Mouse (Mus musculus) MEL (cell line): ENCODE results near the gene Rims1. TPM values are rescaled to one million over a fixed set of nuclear protein-coding genes. Genes with fewer than 3 reads are reported as not detected.
A peak's percentile ranks its signal among the peaks of the same experiment; 100 is the strongest.

ENCODE experiments used
- DNase-seq: peaks from one replicate; pipeline ENCODE4 v3.0.0; 2011; ENCODE audit warnings: low read depth, low spot score
- H3K27ac ChIP-seq: 2 replicates; pipeline ENCODE4 v1.5.1; 2012; ENCODE audit warnings: low read depth, mild to moderate bottlenecking, control low read depth, low read length, moderate library complexity; ENCODE audit not compliant: control insufficient read depth
- H3K27me3 ChIP-seq, 2 experiments: fragments of 150-350 bp in 1 of 2; sonication (generic) in 1 of 2; 2 replicates each; pipeline ENCODE4 v1.6.1; 2012; ENCODE audit warnings: low read length in 2 of 2, mild to moderate bottlenecking in 2 of 2, improper control_type of control experiment in 1 of 2, moderate library complexity in 1 of 2; ENCODE audit not compliant: insufficient read depth in 2 of 2, control insufficient read depth in 1 of 2
- H3K36me3 ChIP-seq, 2 experiments: 2 replicates each; pipeline ENCODE4 v1.6.1; 2012 to 2014; ENCODE audit warnings: low read length in 2 of 2, improper control_type of control experiment in 1 of 2, inconsistent platforms in 1 of 2, mild to moderate bottlenecking in 1 of 2; ENCODE audit not compliant: insufficient read depth in 2 of 2, control insufficient read depth in 1 of 2
- H3K4me1 ChIP-seq, 2 experiments: fragments of 150-350 bp in 1 of 2; sonication (generic) in 1 of 2; 2 replicates each; pipeline ENCODE4 v1.6.1; 2012; ENCODE audit warnings: low read length in 2 of 2, improper control_type of control experiment in 1 of 2, mild to moderate bottlenecking in 1 of 2; ENCODE audit not compliant: insufficient read depth in 2 of 2, control insufficient read depth in 1 of 2
- H3K4me3 ChIP-seq, 2 experiments: fragments of 150-350 bp in 1 of 2; sonication (generic) in 1 of 2; 2 replicates each; pipeline ENCODE4 v1.5.1; 2012; ENCODE audit warnings: low read depth in 2 of 2, low read length in 2 of 2, mild to moderate bottlenecking in 2 of 2, moderate library complexity in 2 of 2, control low read depth in 1 of 2, improper control_type of control experiment in 1 of 2; ENCODE audit not compliant: control insufficient read depth in 1 of 2, insufficient read depth in 1 of 2
- H3K79me2 ChIP-seq: 2 replicates; pipeline ENCODE4 v1.6.1; 2012; ENCODE audit warnings: mild to moderate bottlenecking, low read length, moderate library complexity; ENCODE audit not compliant: control insufficient read depth, poor library complexity, insufficient read depth
- H3K9ac ChIP-seq: 2 replicates; pipeline ENCODE4 v1.6.1; 2012; ENCODE audit warnings: low read depth, mild to moderate bottlenecking, control low read depth, low read length, moderate library complexity; ENCODE audit not compliant: control insufficient read depth, poor library complexity, severe bottlenecking
- H3K9me3 ChIP-seq: fragments of 150-350 bp; sonication (generic); replicated peaks from 2 replicates; pipeline ENCODE4 v1.6.1; 2012; ENCODE audit warnings: mild to moderate bottlenecking, low read length, improper control_type of control experiment, moderate library complexity; ENCODE audit not compliant: insufficient read depth
- BHLHE40 ChIP-seq: IDR thresholded peaks from 2 replicates; pipeline ENCODE4 v1.6.1; 2012; ENCODE audit warnings: low read depth, mild to moderate bottlenecking, inconsistent platforms, low read length, improper control_type of control experiment, borderline replicate concordance
- CHD1 ChIP-seq: IDR thresholded peaks from 2 replicates; pipeline ENCODE4 v1.6.1; 2012; ENCODE audit warnings: low read depth, mild to moderate bottlenecking, inconsistent platforms, low read length, improper control_type of control experiment
- CTCF ChIP-seq, 3 experiments: IDR thresholded peaks in 2 of 3; conservative IDR thresholded peaks in 1 of 3; 2 replicates each; pipeline ENCODE4 v1.5.1; 2011 to 2012; ENCODE audit warnings: low read length in 3 of 3, low read depth in 2 of 3, mild to moderate bottlenecking in 2 of 3, improper control_type of control experiment in 1 of 3, inconsistent platforms in 1 of 3, mixed read lengths in 1 of 3, moderate library complexity in 1 of 3; ENCODE audit not compliant: control insufficient read depth in 1 of 3, insufficient read depth in 1 of 3, poor library complexity in 1 of 3, severe bottlenecking in 1 of 3
- ELF1 ChIP-seq: IDR thresholded peaks from 2 replicates; pipeline ENCODE4 v1.6.1; 2014; ENCODE audit warnings: low read depth, mild to moderate bottlenecking, inconsistent platforms, low read length, improper control_type of control experiment, moderate library complexity
- JUND ChIP-seq: IDR thresholded peaks from 2 replicates; pipeline ENCODE4 v1.6.1; 2011; ENCODE audit warnings: low read depth, mild to moderate bottlenecking, improper control_type of control experiment, low read length
- MEF2A ChIP-seq: IDR thresholded peaks from 2 replicates; pipeline ENCODE4 v1.6.1; 2014; ENCODE audit warnings: low read depth, mild to moderate bottlenecking, inconsistent platforms, low read length, improper control_type of control experiment; ENCODE audit not compliant: poor library complexity, insufficient replicate concordance, severe bottlenecking; ENCODE audit errors: extremely low read depth
- MXI1 ChIP-seq: IDR thresholded peaks from 2 replicates; pipeline ENCODE4 v1.6.1; 2011; ENCODE audit warnings: mild to moderate bottlenecking, low read depth, low read length, improper control_type of control experiment
- MYB ChIP-seq: IDR thresholded peaks from 2 replicates; pipeline ENCODE4 v1.6.1; 2011; ENCODE audit warnings: mild to moderate bottlenecking, low read depth, low read length, improper control_type of control experiment
- MYC ChIP-seq: IDR thresholded peaks from 2 replicates; pipeline ENCODE4 v1.6.1; 2011; ENCODE audit warnings: low read depth, mild to moderate bottlenecking, low read length, improper control_type of control experiment, moderate library complexity
- NRF1 ChIP-seq: IDR thresholded peaks from 2 replicates; pipeline ENCODE4 v1.6.1; 2014; ENCODE audit warnings: low read depth, mild to moderate bottlenecking, inconsistent platforms, low read length, improper control_type of control experiment, moderate library complexity; ENCODE audit not compliant: poor library complexity, insufficient read depth, severe bottlenecking
- POLR2AphosphoS5 ChIP-seq: IDR thresholded peaks from 2 replicates; pipeline ENCODE4 v1.6.1; 2012; ENCODE audit warnings: low read depth, borderline replicate concordance, mild to moderate bottlenecking, inconsistent platforms, low read length, moderate library complexity, mixed read lengths
- RAD21 ChIP-seq: IDR thresholded peaks from 2 replicates; pipeline ENCODE4 v1.6.1; 2011; ENCODE audit warnings: mild to moderate bottlenecking, low read depth, low read length, improper control_type of control experiment
- SMC3 ChIP-seq: IDR thresholded peaks from 2 replicates; pipeline ENCODE4 v1.6.1; 2011; ENCODE audit warnings: low read depth, low read length, improper control_type of control experiment
- TCF12 ChIP-seq: IDR thresholded peaks from 2 replicates; pipeline ENCODE4 v1.6.1; 2014; ENCODE audit warnings: low read depth, mild to moderate bottlenecking, inconsistent platforms, low read length, improper control_type of control experiment, moderate library complexity
- USF2 ChIP-seq, 2 experiments: IDR thresholded peaks; 2 replicates each; pipeline ENCODE4 v1.6.1; 2011 to 2012; ENCODE audit warnings: improper control_type of control experiment in 2 of 2, low read length in 2 of 2, borderline replicate concordance in 1 of 2, inconsistent platforms in 1 of 2, low read depth in 1 of 2, mild to moderate bottlenecking in 1 of 2; ENCODE audit not compliant: insufficient read depth in 1 of 2
- ZC3H11A ChIP-seq: IDR thresholded peaks from 2 replicates; pipeline ENCODE4 v1.6.1; 2012; ENCODE audit warnings: low read depth, mild to moderate bottlenecking, inconsistent platforms, low read length, improper control_type of control experiment
- ZNF384 ChIP-seq: IDR thresholded peaks from 2 replicates; pipeline ENCODE4 v1.6.1; 2012; ENCODE audit warnings: low read depth, mild to moderate bottlenecking, inconsistent platforms, low read length, improper control_type of control experiment
- polyA plus RNA-seq, 2 experiments: library from polyadenylated mRNA; stranded (reverse) in 1 of 2; unstranded in 1 of 2; fragments of >175 nt in 1 of 2; fragments of >200 nt in 1 of 2; gene quantifications; 2 replicates each; pipeline versions ENCODE4 v1.2.1 to v1.2.4; 2012; ENCODE audit warnings: low replicate concordance in 2 of 2, low read depth in 1 of 2; ENCODE audit not compliant: insufficient read length in 2 of 2, insufficient read depth in 1 of 2, missing spikeins in 1 of 2
- total RNA-seq: library from RNA; depleted of rRNA; stranded (reverse); fragments of 300-350 nt; gene quantifications from 2 replicates; pipeline ENCODE4 v1.2.3, GENCODE M21; 2012

Rims1 gene
- total and polyA plus RNA-seq, 3 experiments: 0.31 TPM; not detected in 2

DNA sequence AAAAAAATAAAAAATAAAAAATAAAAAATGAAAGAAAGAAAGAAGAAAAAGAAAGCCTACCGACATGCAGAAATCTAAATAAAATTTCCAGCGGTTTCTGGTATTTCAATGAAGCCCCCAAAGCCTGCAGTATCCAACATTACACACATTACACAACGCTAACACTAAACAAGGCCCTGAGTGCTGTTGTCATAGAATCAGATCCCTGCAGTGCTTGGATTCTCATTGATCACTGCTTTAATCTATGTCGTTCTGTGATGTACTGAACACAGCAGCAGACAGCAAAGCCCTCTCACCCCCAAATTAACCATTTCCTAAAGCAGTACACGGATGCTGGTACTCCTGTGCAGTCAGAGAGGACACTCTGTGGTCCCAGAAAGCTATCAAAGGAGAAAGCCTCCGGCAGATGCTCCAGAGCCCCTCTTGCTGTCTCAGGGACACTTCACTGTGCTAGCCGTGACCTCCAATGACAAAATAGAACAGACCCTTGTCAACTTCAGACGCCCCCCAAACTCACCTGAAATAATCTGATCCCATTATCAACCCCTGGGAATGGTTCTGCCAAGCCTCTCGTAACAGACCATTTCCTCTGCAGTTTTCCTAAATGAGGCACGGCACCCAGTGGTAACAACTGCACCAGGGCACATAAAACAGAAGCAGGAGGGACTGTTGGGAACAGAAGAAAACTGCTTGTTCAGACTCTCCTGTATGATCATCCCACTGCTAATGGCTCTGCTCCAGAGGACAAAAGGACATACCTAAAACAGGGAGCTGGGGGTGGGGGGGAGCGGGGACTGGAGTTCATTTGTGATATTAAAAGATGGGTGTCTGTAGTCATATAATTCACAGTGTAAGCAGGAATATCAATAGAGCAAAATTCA is 296.8 kb downstream of the Rims1 start (continued):
- no peak for TF ChIP-seq ZNF384

DNA sequence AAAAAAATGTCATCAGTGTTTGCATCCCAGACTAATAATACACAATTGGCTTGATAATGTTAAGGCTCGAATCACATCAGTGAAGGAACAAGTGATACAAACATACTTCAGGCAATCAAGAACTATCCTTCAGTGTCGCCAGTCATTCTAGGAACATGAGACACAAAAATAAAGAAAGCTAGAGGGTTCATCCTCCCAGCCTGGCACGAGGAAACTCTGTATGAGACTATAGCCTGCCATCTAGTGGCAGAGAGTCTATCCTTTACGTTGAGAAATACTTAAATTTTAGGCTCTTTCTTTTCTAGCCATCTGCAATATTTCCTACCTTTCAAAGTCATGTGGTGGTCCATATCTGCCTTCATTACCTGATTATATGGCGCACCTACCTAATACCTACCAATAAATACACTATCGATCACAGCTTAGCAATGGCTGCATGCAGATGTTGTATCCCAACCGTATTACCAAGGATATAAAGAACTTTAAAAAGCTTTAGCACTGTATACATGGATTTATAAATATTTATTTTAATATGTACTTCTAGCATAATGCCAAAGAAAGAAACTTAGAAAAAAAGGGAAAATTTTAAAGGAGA is 318.4 kb downstream of the Rims1 start:
- H3K9me3 ChIP-seq: no peaks in the 10 kb centered on the region
- no peak overlapping the region for H3K4me3 ChIP-seq
- H3K36me3 ChIP-seq: no peaks in the 10 kb centered on the region
- TF ChIP-seq CTCF (IDR thresholded peaks at IDR 0.05 in 2 of 3, conservative IDR thresholded peaks at IDR 0.05 in 1 of 3; ENCODE audit: control insufficient read depth in 1 of 3, insufficient read depth in 1 of 3, low read depth in 2 of 3, low read length in 3 of 3, poor library complexity in 1 of 3, severe bottlenecking in 1 of 3) (peak in 2 of 3 experiments; percentile 13 to 41; a peak in 3 of 6 replicates), USF2 (IDR thresholded peaks at IDR 0.05; ENCODE audit: borderline replicate concordance in 1 of 2, insufficient read depth in 1 of 2, low read depth in 1 of 2, low read length in 2 of 2) (no peak), SMC3 (peak; percentile 29; the same call in 1 of the 2 replicates), RAD21 (peak; percentile 27), ZC3H11A (0 out of 2 replicates have a peak, but pooled peaks have one; percentile 12)
- no peaks in the 10 kb centered on the region for H3K4me1 ChIP-seq
- H3K79me2 ChIP-seq: no peaks in the 10 kb centered on the region
- no peak overlapping the region for H3K27ac ChIP-seq
- H3K27me3 ChIP-seq: no peaks in the 10 kb centered on the region
- H3K9ac ChIP-seq: no peak overlapping the region
- DNase-seq: peak; percentile 13

DNA sequence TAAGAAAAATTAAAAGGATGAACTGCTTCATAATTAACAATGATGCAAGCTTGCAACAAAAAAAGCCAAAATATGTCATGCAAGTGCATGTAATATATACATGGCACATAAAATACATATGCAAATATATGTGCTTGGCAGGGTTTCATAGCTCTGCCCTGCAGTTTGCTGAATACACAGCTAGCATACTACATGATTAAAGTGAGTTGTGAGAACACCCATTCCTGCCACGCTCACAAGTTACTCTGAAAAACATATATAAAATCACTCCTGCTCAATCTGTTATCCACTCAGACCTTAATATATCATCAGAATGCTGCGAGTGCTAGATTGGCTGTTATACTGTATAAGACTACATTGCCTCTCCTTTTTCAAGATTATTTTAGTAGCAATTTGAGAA is 329.6 kb downstream of the Rims1 start:
- Histone ChIP-seq H3K36me3 (no peaks in the 10 kb centered on the region), H3K9me3 (no peaks in the 10 kb centered on the region), H3K79me2 (no peaks in the 10 kb centered on the region), H3K4me3 (no peak overlapping the region), H3K9ac (no peak overlapping the region), H3K27me3 (no peaks in the 10 kb centered on the region), H3K27ac (no peak overlapping the region), H3K4me1 (no peaks in the 10 kb centered on the region)
- TF ChIP-seq MEF2A (no peak), ELF1 (no peak), BHLHE40 (no peak), MYC (no peak), CHD1 (no peak), NRF1 (no peak), JUND (no peak), TCF12 (no peak), POLR2AphosphoS5 (no peak), MXI1 (no peak), MYB (no peak)
- DNase-seq: no peak
